13 mouse cellular contexts compared by ENCODE assay signal in genomic region chr9:54628752-54629151, GRCm38 (mm10). TPM values are rescaled to one million over a fixed set of nuclear protein-coding genes. Genes with fewer than 3 reads are reported as not detected.
A peak's percentile ranks its signal among the peaks of the same experiment; 100 is the strongest.
DNase-seq lines count a peak whose midpoint lies in the region; ATAC-seq and TF ChIP-seq lines count a peak whose summit lies in the region.
"Had no signal": no experiment of that assay in that cellular context is flagged by ENCODE, and none has a peak within 500 bp of the region (broad histone marks: within the 10 kb centered on the region; RNA-seq: fewer than 3 reads in every experiment).

No protein-coding gene starts in this region.

- H3K4me3 ChIP-seq in layer of hippocampus, adult 2 months, result no peak overlapping the region
- H3K4me3 ChIP-seq in stomach, postnatal 0 days (ENCODE audit: low read depth, low read length), result no peak overlapping the region
- H3K4me3 ChIP-seq in embryonic facial prominence, embryonic 10.5 days, result no peak overlapping the region
- H3K4me3 ChIP-seq: embryonic facial prominence, embryonic 13.5 days; heart, adult 2 months; megakaryocyte, embryonic 14.5 days had no signal

- ATAC-seq in stomach, postnatal 0 days (ENCODE audit: low FRiP score, low TSS enrichment), result no peak

- no peak for TF ChIP-seq EP300 in stomach, postnatal 0 days (optimal IDR thresholded peaks at IDR 0.05)

- peak; percentile 61 for TF ChIP-seq CTCF in layer of hippocampus, adult 2 months (conservative IDR thresholded peaks at IDR 0.05)
- TF ChIP-seq CTCF in stomach, postnatal 0 days (IDR thresholded peaks at IDR 0.05; ENCODE audit: low read depth), result peak; percentile 44; the same call in 1 of the 2 replicates

- WGBS in stomach, postnatal 0 days, result 83% methylated on average over 4 of the region's 4 CpGs
- WGBS in embryonic facial prominence, embryonic 10.5 days, result 92% methylated on average over 4 of the region's 4 CpGs

- no peak overlapping the region for H3K27ac ChIP-seq in layer of hippocampus, adult 2 months
- no peak overlapping the region for H3K27ac ChIP-seq in stomach, postnatal 0 days (replicated peaks)
- no peak overlapping the region for H3K27ac ChIP-seq in embryonic facial prominence, embryonic 10.5 days (replicated peaks)
- H3K27ac ChIP-seq: embryonic facial prominence, embryonic 13.5 days; heart, adult 2 months had no signal

- H3K36me3 ChIP-seq in stomach, postnatal 0 days (ENCODE audit: control insufficient read depth, insufficient read depth, low read length), result no peaks in the 10 kb centered on the region
- H3K36me3 ChIP-seq in embryonic facial prominence, embryonic 10.5 days (replicated peaks), result no peaks in the 10 kb centered on the region
- H3K36me3 ChIP-seq: embryonic facial prominence, embryonic 13.5 days had no signal

- no peaks in the 10 kb centered on the region for H3K4me1 ChIP-seq in stomach, postnatal 0 days (replicated peaks; ENCODE audit: control insufficient read depth, insufficient read depth)
- 0 out of 2 replicates have a peak, but pooled peaks cover 3% of the 10 kb centered on the region for H3K4me1 ChIP-seq in embryonic facial prominence, embryonic 10.5 days

- no peak overlapping the region for H3K4me2 ChIP-seq in stomach, postnatal 0 days (replicated peaks; ENCODE audit: low read depth)
- H3K4me2 ChIP-seq: embryonic facial prominence, embryonic 13.5 days; liver, embryonic 11.5 days had no signal

- H3K27me3 ChIP-seq in stomach, postnatal 0 days (ENCODE audit: control insufficient read depth, insufficient read depth, low read length), result no peaks in the 10 kb centered on the region
- H3K27me3 ChIP-seq in embryonic facial prominence, embryonic 10.5 days (replicated peaks; ENCODE audit: low read depth, poor library complexity, severe bottlenecking), result no peaks in the 10 kb centered on the region
- H3K27me3 ChIP-seq: embryonic facial prominence, embryonic 13.5 days had no signal

- DNase-seq in cerebellum, adult 18-20 months, result peak; percentile 19 to 39
- no peak for DNase-seq in cerebellum, adult 11 months
- DNase-seq in layer of hippocampus, adult 2 months (ENCODE audit: low spot score in 2 of 2), result peak in 1 of 2 experiments; percentile 22
- no peak for DNase-seq in layer of hippocampus, adult 11-12 months (ENCODE audit: low spot score)
- peak; percentile 23 for DNase-seq in right cerebral cortex, postnatal 14 days
- no peak for DNase-seq in right cerebral cortex, postnatal 36 days (ENCODE audit: low spot score in 2 of 2)
- DNase-seq in stomach, postnatal 0 days (ENCODE audit: low spot score), result no peak
- no peak for DNase-seq in embryonic facial prominence, embryonic 10.5 days (ENCODE audit: low spot score)
- DNase-seq: adrenal gland, postnatal 10 days; heart, adult 2 months had no signal

- H3K9ac ChIP-seq in stomach, postnatal 0 days (ENCODE audit: low read length), result no peak overlapping the region
- H3K9ac ChIP-seq: embryonic facial prominence, embryonic 13.5 days had no signal

- 0 out of 2 replicates have a peak, but pooled peaks cover 2% of the 10 kb centered on the region for H3K9me3 ChIP-seq in stomach, postnatal 0 days (ENCODE audit: control insufficient read depth, low read length)
- no peaks in the 10 kb centered on the region for H3K9me3 ChIP-seq in embryonic facial prominence, embryonic 10.5 days
- H3K9me3 ChIP-seq: embryonic facial prominence, embryonic 13.5 days had no signal

RNA-seq across cellular contexts. Expression of gene Acsbg1, which starts 32.9 kb away (rescaled TPM):
- total RNA-seq in layer of hippocampus, adult 2 months (2021), result 100 to 1,000 TPM; 106 to 111 TPM
- 57.7 and 68.3 TPM in 2 replicates for polyA plus RNA-seq in stomach, postnatal 0 days (2015; fragmentation: Nextera tagmentation; extraction: Ambion mirVana)
- 2.7 and 3.6 TPM in 2 replicates for polyA plus RNA-seq in embryonic facial prominence, embryonic 10.5 days (2016; fragmentation: Nextera tagmentation; extraction: Ambion mirVana)

RNA-seq across cellular contexts. Expression of gene Idh3a, which starts 42.6 kb away (rescaled TPM):
- total RNA-seq in layer of hippocampus, adult 2 months (2021), result 100 to 1,000 TPM; 159 to 179 TPM
- 105 TPM in 2 replicates for polyA plus RNA-seq in stomach, postnatal 0 days (2015; fragmentation: Nextera tagmentation; extraction: Ambion mirVana)
- 119 and 122 TPM in 2 replicates for polyA plus RNA-seq in embryonic facial prominence, embryonic 10.5 days (2016; fragmentation: Nextera tagmentation; extraction: Ambion mirVana)

Comparison
In these comparisons a context has a peak if more than half of its experiments do, and no peak if none do; other contexts are left out.
1. DNase-seq: peak in cerebellum, adult 18-20 months (2 of 2) and right cerebral cortex, postnatal 14 days (single experiment); none in cerebellum, adult 11 months (single experiment), layer of hippocampus, adult 11-12 months (single experiment), right cerebral cortex, postnatal 36 days (0 of 2), stomach, postnatal 0 days (single experiment) and embryonic facial prominence, embryonic 10.5 days (single experiment).
2. RNA of gene Acsbg1, which starts 32.9 kb away (polyA plus RNA-seq): 57.7 to 68.3 TPM in stomach, postnatal 0 days; 2.7 to 3.6 TPM in embryonic facial prominence, embryonic 10.5 days; every median in the first group is over 10 times any median in the second.